Mouse (Mus musculus) kidney, adult 9 months (tissue): Measurements from ENCODE around the gene Btbd35f23.
"Not testable (repeated sequence)": the region's sequence is repeated elsewhere in the genome, so short reads cannot be mapped to it uniquely, and the experiment has no call there.

ENCODE experiments used
- DNase-seq: peaks from one replicate; pipeline ENCODE4 v3.0.0; 2022

The Btbd35f23 gene

DNA sequence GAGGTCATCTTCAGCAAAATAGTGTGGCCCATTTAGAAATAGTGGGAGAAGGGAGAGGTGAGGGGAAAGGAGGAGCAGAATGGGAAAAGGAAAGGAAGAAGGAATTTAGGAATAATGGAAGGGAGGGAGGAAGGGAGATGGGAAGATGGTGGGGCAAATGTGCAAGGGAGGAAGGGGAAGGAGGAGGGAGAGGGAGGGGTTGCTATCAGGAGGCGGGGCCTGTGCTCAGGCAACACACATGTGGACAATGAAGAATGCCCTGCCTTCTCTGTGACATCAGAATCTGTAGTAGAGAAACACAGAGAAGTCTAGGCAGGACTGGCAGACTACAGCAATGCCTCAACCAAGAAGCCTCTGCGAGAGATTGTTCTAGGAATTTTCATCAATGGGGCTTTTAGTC is at the start of gene Btbd35f23:
Gene Btbd35f23 (plus strand): TSS at position 301 of the 400 bp plus-strand sequence.
- not testable (repeated sequence) for DNase-seq
